Mouse (Mus musculus) small intestine, adult 2 months (tissue): Measurements from ENCODE around the gene Pot1a.

Experiments used
- CTCF ChIP-seq: fragments of 200-500 bp; IDR thresholded peaks from 2 replicates; pipeline ENCODE4 v1.5.1; 2012; ENCODE audit warnings: low read depth, mild to moderate bottlenecking, control low read depth, inconsistent platforms, low read length, moderate library complexity, mixed read lengths; ENCODE audit not compliant: insufficient replicate concordance, insufficient read length; ENCODE audit errors: extremely low read depth
- POLR2A ChIP-seq: fragments of 200-500 bp; IDR thresholded peaks from 2 replicates; pipeline ENCODE4 v1.6.1; 2012; ENCODE audit warnings: low read depth, mild to moderate bottlenecking, control low read depth, inconsistent platforms, low read length, moderate library complexity

DNA sequence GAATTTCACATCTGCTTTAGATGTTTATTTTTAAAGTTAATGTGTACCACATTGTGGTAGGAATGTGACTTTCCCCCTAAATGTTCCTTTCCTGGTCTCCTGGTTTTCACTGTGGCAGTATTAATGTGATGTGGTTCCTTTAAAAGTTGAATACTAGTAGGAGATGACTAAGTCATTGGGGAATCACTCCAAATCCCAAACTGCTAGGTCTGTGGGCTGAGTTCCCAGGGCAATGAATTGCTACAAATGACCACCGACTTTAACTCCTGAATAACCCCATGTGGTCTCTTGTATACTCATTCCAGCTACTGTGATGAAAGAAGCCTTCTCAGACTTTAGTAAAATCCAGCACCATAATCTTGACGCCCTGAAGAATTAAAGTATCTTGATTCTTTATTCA, 27.2 kb upstream of the Pot1a start:
- TF ChIP-seq POLR2A (no peak), CTCF (no peak)
